ENCODE assay signal across 8 mouse cellular contexts in the genomic region with DNA sequence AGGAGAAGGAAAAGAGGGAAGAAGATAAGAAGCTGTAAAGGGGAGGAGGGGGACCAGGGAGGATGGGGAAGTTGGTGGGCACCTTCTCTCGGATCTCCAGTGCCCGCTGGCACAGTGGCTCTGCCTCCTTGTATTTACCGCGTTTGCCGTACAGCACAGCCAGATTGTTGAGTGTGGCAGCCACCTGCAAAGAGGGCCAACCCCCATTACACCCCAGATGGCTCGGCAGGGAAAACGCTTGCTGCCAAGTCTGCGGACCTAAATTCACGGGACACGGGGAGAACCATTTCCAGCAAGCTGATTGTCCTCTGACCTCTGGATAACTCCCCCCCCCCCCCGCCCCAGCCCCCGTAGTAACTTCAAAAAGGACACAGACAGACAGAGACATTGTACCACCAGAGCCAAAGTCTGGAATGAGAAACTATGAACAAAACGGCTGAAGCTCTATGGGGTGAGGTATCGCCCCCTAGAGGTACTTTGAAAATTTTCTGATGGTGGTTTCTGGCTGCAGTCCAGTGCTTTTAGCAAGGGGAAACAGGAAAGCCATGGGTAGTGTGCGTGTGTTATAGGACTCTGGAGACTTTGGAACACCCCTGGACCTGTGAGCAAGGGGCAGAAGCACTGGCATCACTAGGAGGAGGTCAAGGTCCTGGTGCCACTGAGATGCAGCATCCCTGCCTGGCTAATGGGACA. TPM values are rescaled to one million over a fixed set of nuclear protein-coding genes. Genes with fewer than 3 reads are reported as not detected.
A peak's percentile ranks its signal among the peaks of the same experiment; 100 is the strongest.
DNase-seq lines count a peak whose midpoint lies in the region; ATAC-seq lines count a peak whose summit lies in the region.

No protein-coding gene starts in this region.

- peak overlapping the region; percentile 22 for H3K4me3 ChIP-seq in forebrain, embryonic 10.5 days
- H3K4me3 ChIP-seq in forebrain, embryonic 11.5 days (ENCODE audit: low read depth, low read length) = no peak overlapping the region
- H3K4me3 ChIP-seq in embryonic facial prominence, embryonic 14.5 days (ENCODE audit: low read depth, low read length) = 0 out of 2 replicates have a peak overlapping the region, but pooled peaks have one; percentile 9
- H3K4me3 ChIP-seq in neural tube, embryonic 14.5 days (ENCODE audit: low read depth, low read length) = no peak overlapping the region

- ATAC-seq in forebrain, embryonic 11.5 days (replicated peaks; ENCODE audit: low FRiP score) = no peak
- peak; percentile 45 for ATAC-seq in embryonic facial prominence, embryonic 14.5 days (ENCODE audit: low read depth)
- ATAC-seq in neural tube, embryonic 14.5 days (ENCODE audit: low read depth) = peak; percentile 36; the same call in 1 of the 2 replicates

- WGBS in forebrain, embryonic 10.5 days = 28% methylated on average over 15 of the region's 15 CpGs
- 27% methylated on average over 15 of the region's 15 CpGs for WGBS in forebrain, embryonic 11.5 days
- 19% methylated on average over 15 of the region's 15 CpGs for WGBS in embryonic facial prominence, embryonic 14.5 days
- WGBS in neural tube, embryonic 14.5 days = 13% methylated on average over 15 of the region's 15 CpGs

- H3K36me3 ChIP-seq in forebrain, embryonic 10.5 days (replicated peaks) = peaks cover 60% of the 10 kb centered on the region
- no peaks in the 10 kb centered on the region for H3K36me3 ChIP-seq in forebrain, embryonic 11.5 days (ENCODE audit: control insufficient read depth, insufficient read depth, low read length)
- H3K36me3 ChIP-seq in embryonic facial prominence, embryonic 14.5 days (ENCODE audit: control insufficient read depth, insufficient read depth, low read length) = peaks cover 45% of the 10 kb centered on the region
- H3K36me3 ChIP-seq in neural tube, embryonic 14.5 days (ENCODE audit: control insufficient read depth, insufficient read depth, low read length) = peaks cover 22% of the 10 kb centered on the region

- peaks cover 13% of the 10 kb centered on the region for H3K4me1 ChIP-seq in forebrain, embryonic 10.5 days
- H3K4me1 ChIP-seq in forebrain, embryonic 11.5 days (replicated peaks; ENCODE audit: control insufficient read depth, insufficient read depth, low read length) = no peaks in the 10 kb centered on the region
- H3K4me1 ChIP-seq in embryonic facial prominence, embryonic 14.5 days (ENCODE audit: control insufficient read depth, insufficient read depth, low read length) = no peaks in the 10 kb centered on the region; the same call in 1 of the 2 replicates
- H3K4me1 ChIP-seq in neural tube, embryonic 14.5 days (ENCODE audit: control insufficient read depth, insufficient read depth, low read length) = peaks cover 4% of the 10 kb centered on the region; the same call in 1 of the 2 replicates

- no peaks in the 10 kb centered on the region for H3K27me3 ChIP-seq in forebrain, embryonic 10.5 days (ENCODE audit: poor library complexity, severe bottlenecking)
- H3K27me3 ChIP-seq in forebrain, embryonic 11.5 days (ENCODE audit: control insufficient read depth, insufficient read depth, low read length) = no peaks in the 10 kb centered on the region
- H3K27me3 ChIP-seq in embryonic facial prominence, embryonic 14.5 days (replicated peaks; ENCODE audit: control insufficient read depth, insufficient read depth, low read length) = no peaks in the 10 kb centered on the region
- H3K27me3 ChIP-seq in neural tube, embryonic 14.5 days (ENCODE audit: control insufficient read depth, insufficient read depth, low read length) = no peaks in the 10 kb centered on the region

- H3K4me2 ChIP-seq in forebrain, embryonic 11.5 days (ENCODE audit: low read depth, low read length, severe bottlenecking) = no peak overlapping the region
- H3K4me2 ChIP-seq in embryonic facial prominence, embryonic 14.5 days (ENCODE audit: low read depth, low read length) = peak overlapping the region; percentile 27
- H3K4me2 ChIP-seq in neural tube, embryonic 14.5 days (ENCODE audit: low read depth, low read length) = peak overlapping the region; percentile 14; the same call in 1 of the 2 replicates

- DNase-seq in forebrain, embryonic 10.5 days (ENCODE audit: extremely low spot score, low spot score) = no peak
- no peak for DNase-seq in forebrain, embryonic 11.5 days (ENCODE audit: low spot score)
- DNase-seq in adrenal gland, postnatal 14 days = peak; percentile 77
- peak; percentile 86 for DNase-seq in embryonic facial prominence, embryonic 14.5 days (ENCODE audit: low spot score)
- DNase-seq in heart, postnatal 10 days = peak; percentile 82 to 90
- peak; percentile 66 to 76 for DNase-seq in kidney, postnatal 36 days
- peak; percentile 53 to 76 for DNase-seq in lung, adult 18-20 months

- no peak overlapping the region for H3K9ac ChIP-seq in forebrain, embryonic 11.5 days (ENCODE audit: low read length)
- H3K9ac ChIP-seq in embryonic facial prominence, embryonic 14.5 days (ENCODE audit: low read depth, low read length) = peak overlapping the region; percentile 47; the same call in 1 of the 2 replicates
- no peak overlapping the region for H3K9ac ChIP-seq in neural tube, embryonic 14.5 days (replicated peaks; ENCODE audit: low read depth, low read length)

- H3K27ac ChIP-seq in forebrain, embryonic 10.5 days = peak overlapping the region; percentile 75
- H3K27ac ChIP-seq in forebrain, embryonic 11.5 days (ENCODE audit: low read depth, low read length) = no peak overlapping the region
- H3K27ac ChIP-seq in embryonic facial prominence, embryonic 14.5 days (replicated peaks; ENCODE audit: low read depth, low read length) = no peak overlapping the region; the same call in 1 of the 2 replicates
- 0 out of 2 replicates have a peak overlapping the region, but pooled peaks have one; percentile 39 for H3K27ac ChIP-seq in neural tube, embryonic 14.5 days (ENCODE audit: low read depth, low read length)

- H3K9me3 ChIP-seq in forebrain, embryonic 10.5 days = no peaks in the 10 kb centered on the region
- H3K9me3 ChIP-seq in forebrain, embryonic 11.5 days (ENCODE audit: control insufficient read depth, low read length) = no peaks in the 10 kb centered on the region
- no peaks in the 10 kb centered on the region for H3K9me3 ChIP-seq in embryonic facial prominence, embryonic 14.5 days (ENCODE audit: control insufficient read depth, low read length)
- H3K9me3 ChIP-seq in neural tube, embryonic 14.5 days (ENCODE audit: control insufficient read depth, low read length) = no peaks in the 10 kb centered on the region

- intact Hi-C loops in heart, postnatal 10 days (cut with DNase I) = loop anchor here (1.0 to 5.0 kb wide), 3 partner anchors 35 to 112 kb away; partner anchors contain the start of gene Srf

RNA-seq across cellular contexts. Expression of gene Ptk7, which starts 7.7 kb away (rescaled TPM):
- 66.0 and 68.4 TPM in 2 replicates for polyA plus RNA-seq in forebrain, embryonic 10.5 days (2016; fragmentation: Nextera tagmentation; extraction: Ambion mirVana)
- polyA plus RNA-seq in forebrain, embryonic 11.5 days (2014; fragmentation: Nextera tagmentation; extraction: Ambion mirVana) = 40.8 and 43.3 TPM in 2 replicates
- total RNA-seq in adrenal gland, postnatal 14 days (2021) = 13.8 and 16.0 TPM in 2 replicates
- 68.0 and 90.7 TPM in 2 replicates for polyA plus RNA-seq in embryonic facial prominence, embryonic 14.5 days (2014; fragmentation: Nextera tagmentation; extraction: Ambion mirVana)
- total RNA-seq in heart, postnatal 10 days (2021) = 10 to 100 TPM; 19.5 to 22.3 TPM
- polyA plus RNA-seq in neural tube, embryonic 14.5 days (2014; fragmentation: Nextera tagmentation; extraction: Ambion mirVana) = 7.9 and 23.7 TPM in 2 replicates

RNA-seq across cellular contexts. Expression of gene Klc4, which starts 8.8 kb away (rescaled TPM):
- polyA plus RNA-seq in forebrain, embryonic 10.5 days (2016; fragmentation: Nextera tagmentation; extraction: Ambion mirVana) = 29.1 and 31.8 TPM in 2 replicates
- polyA plus RNA-seq in forebrain, embryonic 11.5 days (2014; fragmentation: Nextera tagmentation; extraction: Ambion mirVana) = 34.9 and 35.8 TPM in 2 replicates
- 32.3 and 34.7 TPM in 2 replicates for total RNA-seq in adrenal gland, postnatal 14 days (2021)
- polyA plus RNA-seq in embryonic facial prominence, embryonic 14.5 days (2014; fragmentation: Nextera tagmentation; extraction: Ambion mirVana) = 15.8 and 20.3 TPM in 2 replicates
- 10 to 100 TPM; 23.8 to 28.2 TPM for total RNA-seq in heart, postnatal 10 days (2021)
- 27.7 and 32.1 TPM in 2 replicates for polyA plus RNA-seq in neural tube, embryonic 14.5 days (2014; fragmentation: Nextera tagmentation; extraction: Ambion mirVana)

RNA-seq across cellular contexts. Expression of gene Mrpl2, which starts 9.1 kb away (rescaled TPM):
- polyA plus RNA-seq in forebrain, embryonic 10.5 days (2016; fragmentation: Nextera tagmentation; extraction: Ambion mirVana) = 136 and 137 TPM in 2 replicates
- 111 and 117 TPM in 2 replicates for polyA plus RNA-seq in forebrain, embryonic 11.5 days (2014; fragmentation: Nextera tagmentation; extraction: Ambion mirVana)
- 127 and 134 TPM in 2 replicates for total RNA-seq in adrenal gland, postnatal 14 days (2021)
- polyA plus RNA-seq in embryonic facial prominence, embryonic 14.5 days (2014; fragmentation: Nextera tagmentation; extraction: Ambion mirVana) = 91.8 and 100 TPM in 2 replicates
- 100 to 1,000 TPM; 117 to 122 TPM for total RNA-seq in heart, postnatal 10 days (2021)
- polyA plus RNA-seq in neural tube, embryonic 14.5 days (2014; fragmentation: Nextera tagmentation; extraction: Ambion mirVana) = 59.9 and 64.4 TPM in 2 replicates

RNA-seq across cellular contexts. Expression of gene Cul7, which starts 13.2 kb away (rescaled TPM):
- polyA plus RNA-seq in forebrain, embryonic 10.5 days (2016; fragmentation: Nextera tagmentation; extraction: Ambion mirVana) = 38.0 and 40.9 TPM in 2 replicates
- polyA plus RNA-seq in forebrain, embryonic 11.5 days (2014; fragmentation: Nextera tagmentation; extraction: Ambion mirVana) = 34.4 and 34.9 TPM in 2 replicates
- 45.5 and 52.3 TPM in 2 replicates for total RNA-seq in adrenal gland, postnatal 14 days (2021)
- 48.5 and 50.1 TPM in 2 replicates for polyA plus RNA-seq in embryonic facial prominence, embryonic 14.5 days (2014; fragmentation: Nextera tagmentation; extraction: Ambion mirVana)
- 10 to 100 TPM; 56.1 to 62.2 TPM for total RNA-seq in heart, postnatal 10 days (2021)
- 30.1 and 33.8 TPM in 2 replicates for polyA plus RNA-seq in neural tube, embryonic 14.5 days (2014; fragmentation: Nextera tagmentation; extraction: Ambion mirVana)

RNA-seq across cellular contexts. Expression of gene Rrp36, which starts 37.2 kb away (rescaled TPM):
- polyA plus RNA-seq in forebrain, embryonic 10.5 days (2016; fragmentation: Nextera tagmentation; extraction: Ambion mirVana) = 69.0 and 70.1 TPM in 2 replicates
- 61.0 and 64.1 TPM in 2 replicates for polyA plus RNA-seq in forebrain, embryonic 11.5 days (2014; fragmentation: Nextera tagmentation; extraction: Ambion mirVana)
- 23.7 and 25.7 TPM in 2 replicates for total RNA-seq in adrenal gland, postnatal 14 days (2021)
- polyA plus RNA-seq in embryonic facial prominence, embryonic 14.5 days (2014; fragmentation: Nextera tagmentation; extraction: Ambion mirVana) = 34.5 and 41.9 TPM in 2 replicates
- total RNA-seq in heart, postnatal 10 days (2021) = 10 to 100 TPM; 12.9 to 19.0 TPM
- 44.7 and 49.6 TPM in 2 replicates for polyA plus RNA-seq in neural tube, embryonic 14.5 days (2014; fragmentation: Nextera tagmentation; extraction: Ambion mirVana)

Comparison
In these comparisons a context has a peak if more than half of its experiments do, and no peak if none do; other contexts are left out.
1. H3K27ac ChIP-seq: peak in forebrain, embryonic 10.5 days (single experiment) and neural tube, embryonic 14.5 days (single experiment); none in forebrain, embryonic 11.5 days (single experiment) and embryonic facial prominence, embryonic 14.5 days (single experiment).
2. H3K4me3 ChIP-seq: peak in forebrain, embryonic 10.5 days (single experiment) and embryonic facial prominence, embryonic 14.5 days (single experiment); none in forebrain, embryonic 11.5 days (single experiment) and neural tube, embryonic 14.5 days (single experiment).
3. DNase-seq: peak in adrenal gland, postnatal 14 days (single experiment), embryonic facial prominence, embryonic 14.5 days (single experiment), heart, postnatal 10 days (2 of 2), kidney, postnatal 36 days (2 of 2) and lung, adult 18-20 months (2 of 2); none in forebrain, embryonic 10.5 days (single experiment) and forebrain, embryonic 11.5 days (single experiment).